Comparison of ENCODE assay signal across 20 mouse cellular contexts in genomic region chr10:98374684-98375083, GRCm38 (mm10).
DNase-seq lines count a peak whose midpoint lies in the region; TF ChIP-seq lines count a peak whose summit lies in the region.
"Had no signal": no experiment of that assay in that cellular context is flagged by ENCODE, and none has a peak within 500 bp of the region (broad histone marks: within the 10 kb centered on the region; RNA-seq: fewer than 3 reads in every experiment).

No protein-coding gene starts in this region.

- no peak for TF ChIP-seq POLR2A in myocyte (IDR thresholded peaks at IDR 0.05; ENCODE audit: insufficient read length, low read depth)

- no peaks in the 10 kb centered on the region for H3K27me3 ChIP-seq in myocyte (ENCODE audit: control insufficient read depth, insufficient read depth, insufficient read length)
- H3K27me3 ChIP-seq: CH12.LX; embryonic facial prominence, embryonic 12.5 days; forebrain, embryonic 13.5 days; forebrain, embryonic 15.5 days had no signal

- H3K36me3 ChIP-seq in myocyte (ENCODE audit: control insufficient read depth, insufficient read depth), result no peaks in the 10 kb centered on the region
- H3K36me3 ChIP-seq: embryonic facial prominence, embryonic 10.5 days; embryonic facial prominence, embryonic 12.5 days; forebrain, embryonic 15.5 days; G1E had no signal

- H3K4me3 ChIP-seq in myocyte, result no peak overlapping the region
- H3K4me3 ChIP-seq: embryonic facial prominence, embryonic 10.5 days; embryonic facial prominence, embryonic 12.5 days; forebrain, embryonic 13.5 days; forebrain, embryonic 15.5 days had no signal

- no peak overlapping the region for H3ac ChIP-seq in myocyte (ENCODE audit: control insufficient read depth, insufficient read length)

- H3K79me2 ChIP-seq in myocyte (ENCODE audit: control insufficient read depth, insufficient read depth), result no peaks in the 10 kb centered on the region

- no peak overlapping the region for H3K4me2 ChIP-seq in myocyte (ENCODE audit: low read depth)
- H3K4me2 ChIP-seq: embryonic facial prominence, embryonic 12.5 days; forebrain, embryonic 13.5 days; forebrain, embryonic 15.5 days had no signal

- DNase-seq in 3T3-L1 (ENCODE audit: low read depth, low spot score), result peak; percentile 18
- DNase-seq in Muller cell, postnatal 12 days (ENCODE audit: inconsistent ontology term), result peak; percentile 28
- no peak for DNase-seq in lung, postnatal 25 days (ENCODE audit: low spot score)
- DNase-seq in lung, adult 18-20 months, result no peak
- DNase-seq: adrenal gland, adult 8-10 months; adrenal gland, postnatal 14 days; adrenal gland, postnatal 36 days; cerebellum, adult 11-12 months; cerebellum, adult 2 months; cerebellum, adult 9-10 months; cerebellum, postnatal 10 days; cerebellum, postnatal 25 days; forebrain, postnatal 0 days had no signal

TF ChIP-seq in myocyte, 11 proteins besides CTCF, POLR2A, EP300 and RAD21:
- TF ChIP-seq USF1 (IDR thresholded peaks at IDR 0.05; ENCODE audit: low read depth) (peak; percentile 69), MYOG (IDR thresholded peaks at IDR 0.05; ENCODE audit: control insufficient read depth in 1 of 3, insufficient read depth in 1 of 3, insufficient read length in 2 of 3, low read depth in 2 of 3) (no peak)

Comparison
In these comparisons a context has a peak if more than half of its experiments do, and no peak if none do; other contexts are left out.
1. DNase-seq: peak in 3T3-L1 (single experiment) and Muller cell, postnatal 12 days (single experiment); none in lung, postnatal 25 days (single experiment) and lung, adult 18-20 months (0 of 2).